Mouse (Mus musculus): ENCODE measurements around the gene Ceacam3. TPM values are rescaled to one million over a fixed set of nuclear protein-coding genes. Genes with fewer than 3 reads are reported as not detected.

Gene Ceacam3
- polyA plus RNA-seq, 1 experiment from 2014 or later, result 0.04 TPM

Other genes with a start within 250 kb of the Ceacam3 start
- 2.5 and 3.2 TPM in 2 replicates for gene Ptgir, start 243.8 kb upstream of the Ceacam3 start, polyA plus RNA-seq (2015; fragmentation: Nextera tagmentation; extraction: Ambion mirVana)
- gene Calm3, start 226.2 kb upstream of the Ceacam3 start, polyA plus RNA-seq (2015; fragmentation: Nextera tagmentation; extraction: Ambion mirVana), result 163 and 171 TPM in 2 replicates
- gene Pnmal2, start 205.6 kb upstream of the Ceacam3 start, polyA plus RNA-seq (2015; fragmentation: Nextera tagmentation; extraction: Ambion mirVana), result 4.9 and 5.4 TPM in 2 replicates
- 2.7 and 2.9 TPM in 2 replicates for gene Pnmal1, start 190.6 kb upstream of the Ceacam3 start, polyA plus RNA-seq (2015; fragmentation: Nextera tagmentation; extraction: Ambion mirVana)
- gene Gm42372, start 167.2 kb upstream of the Ceacam3 start, polyA plus RNA-seq (2015; fragmentation: Nextera tagmentation; extraction: Ambion mirVana), result 0.23 and 0.32 TPM in 2 replicates
- gene Ccdc8, start 157.6 kb upstream of the Ceacam3 start, polyA plus RNA-seq (2015; fragmentation: Nextera tagmentation; extraction: Ambion mirVana), result 32.6 and 35.6 TPM in 2 replicates
- 83.7 and 88.3 TPM in 2 replicates for gene Ppp5c, start 122.4 kb upstream of the Ceacam3 start, polyA plus RNA-seq (2015; fragmentation: Nextera tagmentation; extraction: Ambion mirVana)
- gene Hif3a, start 87.9 kb upstream of the Ceacam3 start, polyA plus RNA-seq (2015; fragmentation: Nextera tagmentation; extraction: Ambion mirVana), result 72.7 and 87.8 TPM in 2 replicates
- 0.48 and 0.73 TPM in 2 replicates for gene Psg16, start 76.2 kb upstream of the Ceacam3 start, polyA plus RNA-seq (2015; fragmentation: Nextera tagmentation; extraction: Ambion mirVana)
- gene Psg29, start 53.2 kb downstream of the Ceacam3 start, polyA plus RNA-seq (2015; fragmentation: Nextera tagmentation; extraction: Ambion mirVana), result not detected in 2 replicates

Measured in intestine, embryonic 16.5 days (tissue).